Mouse (Mus musculus): Measurements from ENCODE around the gene Megf11. TPM values are rescaled to one million over a fixed set of nuclear protein-coding genes. Genes with fewer than 3 reads are reported as not detected.
"Not testable (repeated sequence)": the region's sequence is repeated elsewhere in the genome, so short reads cannot be mapped to it uniquely, and the experiment has no call there.

Megf11 gene
- polyA plus RNA-seq, 1 experiment from 2014 or later = 0.70 TPM

DNA sequence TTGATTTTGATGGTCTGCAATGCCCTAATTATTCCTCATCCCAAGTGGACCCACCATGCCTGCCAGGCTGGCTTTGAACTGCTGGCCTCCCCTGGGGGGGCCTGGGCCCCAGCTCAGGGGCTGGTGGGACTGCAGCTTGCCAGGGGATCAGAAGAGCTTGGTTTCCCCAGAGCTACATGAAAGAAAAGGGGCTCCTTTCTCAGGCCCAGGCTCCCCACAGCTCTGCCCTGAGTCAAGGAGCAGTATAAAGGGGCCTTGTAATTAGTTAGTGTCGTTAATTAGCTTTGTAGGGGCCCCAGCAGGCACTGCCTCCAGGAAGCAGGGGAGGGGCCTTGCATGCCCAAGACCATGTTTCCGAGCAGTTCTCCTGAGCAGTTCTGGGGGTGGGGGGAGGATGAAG is 90.5 kb downstream of the Megf11 start:
- no peak overlapping the region for H3K4me3 ChIP-seq (ENCODE audit: low read depth, low read length)
- no peak overlapping the region for H3K27ac ChIP-seq (ENCODE audit: low read depth, low read length)
- H3K4me2 ChIP-seq = no peak overlapping the region
- peaks cover 10% of the 10 kb centered on the region; the same call in 1 of the 2 replicates for H3K27me3 ChIP-seq (ENCODE audit: control insufficient read depth, insufficient read depth, low read length)
- no peaks in the 10 kb centered on the region for H3K36me3 ChIP-seq (ENCODE audit: control insufficient read depth, insufficient read depth, low read length)
- ATAC-seq (replicated peaks; ENCODE audit: insufficient number of reproducible peaks, low FRiP score, low TSS enrichment) = no peak
- no peaks in the 10 kb centered on the region for H3K9me3 ChIP-seq (replicated peaks; ENCODE audit: control insufficient read depth, low read length)
- H3K4me1 ChIP-seq (ENCODE audit: control insufficient read depth, insufficient read depth, low read length) = no peaks in the 10 kb centered on the region
- 45% methylated on average over 2 of the region's 2 CpGs for WGBS (ENCODE audit: insufficient replicate concordance)
- H3K9ac ChIP-seq (ENCODE audit: low read depth, low read length) = no peak overlapping the region

DNA sequence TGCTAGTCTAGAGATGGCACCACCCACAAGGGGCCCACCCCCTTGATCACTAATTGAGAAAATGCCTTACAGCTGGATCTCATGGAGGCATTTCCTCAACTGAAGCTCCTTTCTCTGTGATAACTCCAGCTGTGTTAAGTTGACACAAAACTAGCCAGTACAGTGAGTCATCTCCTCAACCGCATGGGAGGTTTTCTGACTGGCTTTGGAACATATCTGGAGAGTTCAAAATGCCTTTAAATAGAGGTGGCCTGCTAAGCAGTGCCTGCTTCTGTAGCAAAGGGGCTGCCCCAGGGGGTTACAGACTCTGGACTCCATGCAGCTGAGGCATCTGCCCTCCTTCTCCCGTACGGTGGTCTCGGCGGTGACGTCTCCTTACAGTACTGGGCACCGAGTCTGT is 92.0 kb downstream of the Megf11 start:
- not testable (repeated sequence) for ATAC-seq (replicated peaks; ENCODE audit: insufficient number of reproducible peaks, low FRiP score, low TSS enrichment); H3K4me2 ChIP-seq; H3K27ac ChIP-seq (ENCODE audit: low read depth, low read length); H3K4me1 ChIP-seq (ENCODE audit: control insufficient read depth, insufficient read depth, low read length); H3K4me3 ChIP-seq (ENCODE audit: low read depth, low read length); H3K9ac ChIP-seq (ENCODE audit: low read depth, low read length); H3K36me3 ChIP-seq (ENCODE audit: control insufficient read depth, insufficient read depth, low read length); H3K9me3 ChIP-seq (replicated peaks; ENCODE audit: control insufficient read depth, low read length)
- WGBS (ENCODE audit: insufficient replicate concordance) = 76% methylated on average over 7 of the region's 7 CpGs
- H3K27me3 ChIP-seq (ENCODE audit: control insufficient read depth, insufficient read depth, low read length) = peaks cover 10% of the 10 kb centered on the region; the same call in 1 of the 2 replicates

DNA sequence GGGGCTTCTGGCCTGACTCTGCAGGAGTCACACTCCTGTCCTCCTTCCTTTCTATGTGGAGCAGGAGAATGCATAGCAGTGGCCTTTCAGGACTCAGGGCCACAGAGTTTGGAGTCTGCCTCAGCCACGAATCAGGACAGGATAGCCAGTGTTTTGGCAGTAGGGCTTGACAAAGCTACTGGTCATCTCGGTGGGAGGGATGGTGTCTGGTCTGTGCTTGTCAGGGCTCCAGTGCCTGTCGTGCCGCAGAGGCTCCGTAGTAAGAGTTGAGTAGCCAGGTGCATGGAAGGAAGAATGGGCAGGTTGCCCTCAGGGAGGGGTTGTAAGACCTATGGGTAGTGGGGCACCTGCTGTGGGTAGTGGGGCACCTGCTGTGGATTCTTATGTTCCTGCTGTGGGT is 96.7 kb downstream of the Megf11 start:
- 64% methylated on average over 5 of the region's 5 CpGs for WGBS (ENCODE audit: insufficient replicate concordance)

DNA sequence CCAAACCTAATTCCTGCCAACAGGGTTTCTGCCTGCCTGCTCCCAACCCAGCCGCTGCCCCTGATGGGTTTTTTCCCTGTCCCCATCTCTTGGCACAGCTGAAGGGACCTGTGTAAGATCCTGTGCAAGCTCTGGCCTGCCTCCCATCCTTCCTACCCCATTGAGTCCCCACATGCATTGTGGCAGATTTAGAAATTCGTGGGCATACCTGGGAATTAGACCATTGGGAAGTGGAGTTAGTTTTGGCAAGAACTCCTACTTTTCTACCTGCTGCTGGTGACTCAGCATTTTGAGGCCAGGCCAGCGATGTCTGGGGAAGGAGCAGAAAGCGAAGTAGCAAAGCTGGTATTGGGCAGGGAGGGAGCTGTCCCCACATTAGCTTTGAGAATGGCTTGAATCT is 102.0 kb downstream of the Megf11 start:
- no peak overlapping the region for H3K9ac ChIP-seq (ENCODE audit: low read depth, low read length)
- 52% methylated on average over 4 of the region's 4 CpGs for WGBS (ENCODE audit: insufficient replicate concordance)
- no peaks in the 10 kb centered on the region for H3K9me3 ChIP-seq (replicated peaks; ENCODE audit: control insufficient read depth, low read length)
- H3K4me2 ChIP-seq = no peak overlapping the region
- H3K36me3 ChIP-seq (ENCODE audit: control insufficient read depth, insufficient read depth, low read length) = no peaks in the 10 kb centered on the region
- no peak for ATAC-seq (replicated peaks; ENCODE audit: insufficient number of reproducible peaks, low FRiP score, low TSS enrichment)
- H3K4me1 ChIP-seq (ENCODE audit: control insufficient read depth, insufficient read depth, low read length) = no peaks in the 10 kb centered on the region
- H3K27ac ChIP-seq (ENCODE audit: low read depth, low read length) = no peak overlapping the region
- 0 out of 2 replicates have a peak, but pooled peaks cover 2% of the 10 kb centered on the region for H3K27me3 ChIP-seq (ENCODE audit: control insufficient read depth, insufficient read depth, low read length)
- H3K4me3 ChIP-seq (ENCODE audit: low read depth, low read length) = no peak overlapping the region

More for the DNA sequence above, 96.7 kb downstream of the Megf11 start:
- Histone ChIP-seq H3K27ac (ENCODE audit: low read depth, low read length) (no peak overlapping the region), H3K4me1 (ENCODE audit: control insufficient read depth, insufficient read depth, low read length) (no peaks in the 10 kb centered on the region), H3K4me2 (no peak overlapping the region), H3K36me3 (ENCODE audit: control insufficient read depth, insufficient read depth, low read length) (no peaks in the 10 kb centered on the region), H3K9me3 (replicated peaks; ENCODE audit: control insufficient read depth, low read length) (no peaks in the 10 kb centered on the region), H3K4me3 (ENCODE audit: low read depth, low read length) (no peak overlapping the region), H3K9ac (ENCODE audit: low read depth, low read length) (no peak overlapping the region), H3K27me3 (ENCODE audit: control insufficient read depth, insufficient read depth, low read length) (0 out of 2 replicates have a peak, but pooled peaks cover 4% of the 10 kb centered on the region)
- ATAC-seq (replicated peaks; ENCODE audit: insufficient number of reproducible peaks, low FRiP score, low TSS enrichment) = no peak

DNA sequence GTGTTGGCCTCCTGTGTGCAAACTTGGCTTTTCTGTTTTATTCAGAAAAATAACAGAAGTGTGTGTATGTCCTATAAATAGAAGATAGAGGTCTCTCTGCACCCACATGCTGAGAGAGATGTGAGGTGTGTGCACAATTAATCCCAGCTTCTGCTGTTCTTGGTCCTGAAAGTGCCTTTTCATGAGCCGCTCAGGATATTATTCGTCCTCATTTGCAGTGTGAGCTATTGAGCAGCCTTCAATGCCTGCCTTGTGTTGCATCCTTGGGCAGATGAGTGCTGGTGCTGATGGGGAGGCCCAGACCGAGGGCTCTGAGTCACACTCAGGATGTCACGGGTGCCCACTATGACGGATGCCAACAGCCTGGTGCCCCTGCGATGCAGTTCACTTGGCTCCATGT is 109.2 kb downstream of the Megf11 start:
- Histone ChIP-seq H3K9ac (ENCODE audit: low read depth, low read length) (no peak overlapping the region), H3K27me3 (ENCODE audit: control insufficient read depth, insufficient read depth, low read length) (no peaks in the 10 kb centered on the region), H3K4me3 (ENCODE audit: low read depth, low read length) (no peak overlapping the region), H3K9me3 (replicated peaks; ENCODE audit: control insufficient read depth, low read length) (no peaks in the 10 kb centered on the region), H3K27ac (ENCODE audit: low read depth, low read length) (no peak overlapping the region), H3K4me2 (no peak overlapping the region), H3K36me3 (ENCODE audit: control insufficient read depth, insufficient read depth, low read length) (no peaks in the 10 kb centered on the region), H3K4me1 (ENCODE audit: control insufficient read depth, insufficient read depth, low read length) (no peaks in the 10 kb centered on the region)
- no peak for ATAC-seq (replicated peaks; ENCODE audit: insufficient number of reproducible peaks, low FRiP score, low TSS enrichment)
- WGBS (ENCODE audit: insufficient replicate concordance) = 82% methylated on average over 6 of the region's 6 CpGs

DNA sequence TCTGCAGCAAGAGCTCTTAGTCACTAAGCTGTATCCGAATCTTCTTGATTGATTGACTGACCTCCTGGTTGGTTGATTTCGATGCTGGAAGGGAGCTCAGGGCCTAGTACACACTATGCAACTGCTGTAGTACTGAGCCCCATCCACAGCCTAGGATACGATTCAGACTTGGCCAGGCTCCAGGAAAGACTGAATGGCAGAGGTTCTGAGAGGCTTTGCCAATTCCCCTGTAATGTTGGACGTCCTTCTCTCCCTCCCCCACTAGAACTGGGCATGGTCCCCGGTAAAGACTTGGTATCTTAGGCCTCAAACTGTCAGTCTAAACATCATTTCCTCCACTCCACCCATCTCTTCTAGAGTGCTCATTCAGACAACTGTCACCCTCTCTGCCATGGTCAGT is 113.5 kb downstream of the Megf11 start:
- WGBS (ENCODE audit: insufficient replicate concordance) = 74% methylated on average over 5 of the region's 5 CpGs
- Histone ChIP-seq H3K4me3 (ENCODE audit: low read depth, low read length) (no peak overlapping the region), H3K27me3 (ENCODE audit: control insufficient read depth, insufficient read depth, low read length) (0 out of 2 replicates have a peak, but pooled peaks cover 2% of the 10 kb centered on the region), H3K27ac (ENCODE audit: low read depth, low read length) (no peak overlapping the region), H3K9ac (ENCODE audit: low read depth, low read length) (no peak overlapping the region), H3K9me3 (replicated peaks; ENCODE audit: control insufficient read depth, low read length) (no peaks in the 10 kb centered on the region), H3K4me1 (ENCODE audit: control insufficient read depth, insufficient read depth, low read length) (no peaks in the 10 kb centered on the region), H3K36me3 (ENCODE audit: control insufficient read depth, insufficient read depth, low read length) (no peaks in the 10 kb centered on the region), H3K4me2 (no peak overlapping the region)
- ATAC-seq (replicated peaks; ENCODE audit: insufficient number of reproducible peaks, low FRiP score, low TSS enrichment) = no peak

DNA sequence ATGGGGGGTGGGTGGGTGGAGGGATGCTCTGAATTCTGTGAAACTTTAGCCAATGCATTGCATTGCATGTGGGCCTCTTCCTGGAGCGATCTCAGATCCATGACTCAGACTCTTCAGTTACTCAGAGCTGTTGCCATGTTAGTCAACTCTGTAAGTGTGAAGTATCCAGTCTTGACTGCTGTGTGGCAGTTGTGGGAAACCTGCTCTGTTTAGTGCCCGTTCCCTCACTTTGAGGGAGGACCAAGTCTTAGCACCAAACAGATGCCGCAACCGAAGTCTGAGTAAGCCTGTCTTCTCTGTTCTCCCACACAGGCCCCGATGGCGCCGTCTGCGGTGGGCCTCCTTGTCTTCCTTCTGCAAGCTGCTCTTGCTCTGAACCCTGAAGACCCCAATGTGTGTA is 115.8 kb downstream of the Megf11 start:
- Histone ChIP-seq H3K9ac (ENCODE audit: low read depth, low read length) (no peak overlapping the region), H3K4me3 (ENCODE audit: low read depth, low read length) (no peak overlapping the region), H3K4me1 (ENCODE audit: control insufficient read depth, insufficient read depth, low read length) (no peaks in the 10 kb centered on the region), H3K36me3 (ENCODE audit: control insufficient read depth, insufficient read depth, low read length) (no peaks in the 10 kb centered on the region), H3K27ac (ENCODE audit: low read depth, low read length) (no peak overlapping the region), H3K4me2 (no peak overlapping the region), H3K9me3 (replicated peaks; ENCODE audit: control insufficient read depth, low read length) (no peaks in the 10 kb centered on the region), H3K27me3 (ENCODE audit: control insufficient read depth, insufficient read depth, low read length) (0 out of 2 replicates have a peak, but pooled peaks cover 2% of the 10 kb centered on the region)
- ATAC-seq (replicated peaks; ENCODE audit: insufficient number of reproducible peaks, low FRiP score, low TSS enrichment) = no peak
- WGBS (ENCODE audit: insufficient replicate concordance) = 93% methylated on average over 8 of the region's 8 CpGs

DNA sequence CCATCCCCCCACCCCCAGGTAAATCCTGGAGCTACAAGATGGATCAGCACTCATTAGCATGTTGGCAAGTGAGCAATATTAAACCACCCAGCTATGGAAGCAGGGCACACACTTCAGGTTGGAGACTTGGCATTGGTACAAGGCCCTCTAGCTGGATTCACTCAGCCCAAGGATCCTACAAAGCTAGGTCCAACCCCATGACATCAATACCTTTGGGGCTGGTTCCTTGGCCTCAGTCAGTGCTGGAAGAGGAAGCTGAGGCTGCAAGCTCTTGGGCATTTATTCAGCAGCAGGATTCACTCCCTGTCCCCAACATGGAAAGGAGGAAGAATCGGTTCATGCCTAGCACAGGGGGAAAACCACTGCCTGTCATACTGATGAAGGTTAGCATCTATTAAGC is 118.6 kb downstream of the Megf11 start:
- H3K27ac ChIP-seq (ENCODE audit: low read depth, low read length) = no peak overlapping the region
- no peak for ATAC-seq (replicated peaks; ENCODE audit: insufficient number of reproducible peaks, low FRiP score, low TSS enrichment)
- no peaks in the 10 kb centered on the region for H3K9me3 ChIP-seq (replicated peaks; ENCODE audit: control insufficient read depth, low read length)
- H3K27me3 ChIP-seq (ENCODE audit: control insufficient read depth, insufficient read depth, low read length) = 0 out of 2 replicates have a peak, but pooled peaks cover 2% of the 10 kb centered on the region
- no peak overlapping the region for H3K4me3 ChIP-seq (ENCODE audit: low read depth, low read length)
- no peak overlapping the region for H3K4me2 ChIP-seq
- 79% methylated on average over 1 of the region's 1 CpGs for WGBS (ENCODE audit: insufficient replicate concordance)
- no peak overlapping the region for H3K9ac ChIP-seq (ENCODE audit: low read depth, low read length)
- no peaks in the 10 kb centered on the region for H3K4me1 ChIP-seq (ENCODE audit: control insufficient read depth, insufficient read depth, low read length)
- H3K36me3 ChIP-seq (ENCODE audit: control insufficient read depth, insufficient read depth, low read length) = no peaks in the 10 kb centered on the region

DNA sequence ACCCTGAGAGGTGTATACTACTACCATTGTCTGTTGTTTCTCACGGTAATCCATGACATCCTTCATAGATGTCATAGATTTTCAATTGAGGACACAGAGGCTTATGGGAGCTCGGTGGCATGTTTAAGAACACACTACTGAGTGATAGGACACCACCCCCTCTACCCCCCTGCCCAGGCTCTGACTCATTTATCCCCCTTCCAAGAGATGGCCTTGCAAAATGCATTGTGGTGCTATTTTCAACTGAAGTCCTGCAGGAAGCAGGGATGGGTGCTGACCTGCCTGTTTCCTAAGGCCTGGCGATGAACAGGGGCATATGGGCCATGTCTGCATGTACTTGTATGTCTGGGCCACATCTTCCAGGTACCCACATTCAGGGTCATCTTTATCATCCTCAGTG is 119.0 kb downstream of the Megf11 start:
- no peaks in the 10 kb centered on the region for H3K36me3 ChIP-seq (ENCODE audit: control insufficient read depth, insufficient read depth, low read length)
- WGBS (ENCODE audit: insufficient replicate concordance) = 74% methylated on average over 3 of the region's 3 CpGs

More for the DNA sequence above, 119.0 kb downstream of the Megf11 start:
- H3K9ac ChIP-seq (ENCODE audit: low read depth, low read length) = no peak overlapping the region
- no peaks in the 10 kb centered on the region for H3K4me1 ChIP-seq (ENCODE audit: control insufficient read depth, insufficient read depth, low read length)
- H3K4me3 ChIP-seq (ENCODE audit: low read depth, low read length) = no peak overlapping the region
- H3K9me3 ChIP-seq (replicated peaks; ENCODE audit: control insufficient read depth, low read length) = no peaks in the 10 kb centered on the region
- 0 out of 2 replicates have a peak, but pooled peaks cover 2% of the 10 kb centered on the region for H3K27me3 ChIP-seq (ENCODE audit: control insufficient read depth, insufficient read depth, low read length)
- no peak overlapping the region for H3K4me2 ChIP-seq
- no peak for ATAC-seq (replicated peaks; ENCODE audit: insufficient number of reproducible peaks, low FRiP score, low TSS enrichment)
- no peak overlapping the region for H3K27ac ChIP-seq (ENCODE audit: low read depth, low read length)

Data from heart, embryonic 11.5 days (tissue).